Mouse (Mus musculus): Measurements from ENCODE around the gene Exosc1. TPM values are rescaled to one million over a fixed set of nuclear protein-coding genes. Genes with fewer than 3 reads are reported as not detected.

Exosc1 gene
- 46.5 and 47.1 TPM in 2 replicates for polyA plus RNA-seq (2015; fragmentation: Nextera tagmentation; extraction: Ambion mirVana)

DNA sequence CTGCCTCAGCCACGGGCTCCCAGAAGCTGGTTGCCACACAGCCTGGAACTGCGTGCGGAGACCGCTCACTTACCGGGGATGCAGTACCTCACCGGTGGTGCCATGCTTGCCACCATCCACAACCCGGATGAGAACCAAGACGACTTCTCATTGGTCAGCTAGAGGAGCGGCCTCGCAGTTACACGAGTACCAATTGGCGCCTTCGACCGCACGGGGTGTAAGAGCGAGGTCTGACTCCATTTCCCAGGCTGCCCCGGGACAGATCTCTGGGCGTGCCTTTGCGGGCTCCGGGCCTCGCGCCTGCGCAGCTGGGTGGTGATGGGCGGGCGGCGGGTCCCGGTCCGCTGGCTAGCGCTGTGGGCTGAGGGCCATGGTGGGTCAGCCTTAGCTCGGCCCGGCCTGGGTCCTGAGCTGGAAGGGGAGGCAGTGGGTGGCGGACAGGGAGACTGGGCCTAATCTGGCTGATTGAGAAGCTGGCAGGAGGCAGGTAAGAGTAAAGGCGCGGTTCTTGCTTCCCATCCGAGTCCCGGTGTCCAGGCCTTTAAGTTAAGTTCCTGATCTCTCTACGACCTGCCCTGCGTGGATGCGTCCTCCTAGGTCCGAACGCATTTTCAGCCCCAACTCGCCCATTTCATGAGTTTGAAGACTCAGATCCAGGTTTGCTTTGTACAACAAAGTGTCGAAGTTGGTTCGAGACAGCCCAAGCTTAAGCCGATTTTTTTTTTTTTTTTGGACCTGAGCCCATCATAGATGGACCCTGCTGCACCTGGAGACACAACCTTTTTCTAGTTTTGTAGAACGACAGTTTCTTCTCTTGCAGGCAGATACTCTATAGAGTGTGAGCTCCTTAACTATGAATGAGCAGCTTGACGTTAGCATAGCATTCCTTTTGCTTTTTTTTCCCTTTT is at the start of gene Exosc1, which contains the start of gene Zdhhc16:
Gene Exosc1, minus strand, starts transcription at position 245 of the 908 bp plus-strand sequence.
Gene Zdhhc16, plus strand, starts transcription at position 302 of the 908 bp plus-strand sequence.
- peak; percentile 98 for ATAC-seq (ENCODE audit: extremely low read depth, insufficient number of reproducible peaks, low FRiP score, low TSS enrichment)
- Histone ChIP-seq H3K9me3 (no peaks in the 10 kb centered on the region), H3K36me3 (peaks cover 53% of the 10 kb centered on the region), H3K27me3 (replicated peaks) (no peaks in the 10 kb centered on the region), H3K9ac (peak within 1 kb of the TSS; percentile 92), H3K4me3 (peak within 1 kb of the TSS; percentile 89), H3K4me2 (peak within 1 kb of the TSS; percentile 94), H3K4me1 (peaks cover 23% of the 10 kb centered on the region), H3K27ac (replicated peaks) (peak within 1 kb of the TSS; percentile 51; the same call in 1 of the 2 replicates)
- under 1% methylated on average over 47 of the region's 47 CpGs for WGBS

DNA sequence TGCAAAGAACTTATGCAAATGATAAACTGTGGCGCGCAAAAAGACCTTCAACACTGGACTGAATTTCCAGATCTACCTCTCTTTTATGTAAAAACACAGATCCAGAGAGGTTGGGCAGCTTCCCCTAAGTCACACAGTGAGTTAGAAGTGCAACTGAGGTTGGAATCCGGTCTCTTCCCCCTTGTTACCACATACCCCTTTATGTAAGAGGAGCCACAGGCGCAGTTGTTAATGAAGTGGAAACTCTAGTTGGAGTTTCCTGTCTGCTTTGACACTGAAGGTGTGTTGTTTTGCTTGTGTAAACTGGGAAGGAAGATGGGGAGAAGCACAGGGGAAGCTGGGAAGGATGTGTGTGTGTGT is 49.5 kb upstream of the Exosc1 start:
- H3K4me2 ChIP-seq: peak overlapping the region; percentile 85
- WGBS: 8% methylated on average over 4 of the region's 4 CpGs
- no peaks in the 10 kb centered on the region for H3K36me3 ChIP-seq
- no peak for ATAC-seq (ENCODE audit: extremely low read depth, insufficient number of reproducible peaks, low FRiP score, low TSS enrichment)
- peak overlapping the region; percentile 92 for H3K27ac ChIP-seq (replicated peaks)
- H3K9ac ChIP-seq: peak overlapping the region; percentile 96
- H3K27me3 ChIP-seq (replicated peaks): no peaks in the 10 kb centered on the region
- peaks cover 27% of the 10 kb centered on the region for H3K4me1 ChIP-seq
- peak overlapping the region; percentile 96 for H3K4me3 ChIP-seq
- no peaks in the 10 kb centered on the region for H3K9me3 ChIP-seq

DNA sequence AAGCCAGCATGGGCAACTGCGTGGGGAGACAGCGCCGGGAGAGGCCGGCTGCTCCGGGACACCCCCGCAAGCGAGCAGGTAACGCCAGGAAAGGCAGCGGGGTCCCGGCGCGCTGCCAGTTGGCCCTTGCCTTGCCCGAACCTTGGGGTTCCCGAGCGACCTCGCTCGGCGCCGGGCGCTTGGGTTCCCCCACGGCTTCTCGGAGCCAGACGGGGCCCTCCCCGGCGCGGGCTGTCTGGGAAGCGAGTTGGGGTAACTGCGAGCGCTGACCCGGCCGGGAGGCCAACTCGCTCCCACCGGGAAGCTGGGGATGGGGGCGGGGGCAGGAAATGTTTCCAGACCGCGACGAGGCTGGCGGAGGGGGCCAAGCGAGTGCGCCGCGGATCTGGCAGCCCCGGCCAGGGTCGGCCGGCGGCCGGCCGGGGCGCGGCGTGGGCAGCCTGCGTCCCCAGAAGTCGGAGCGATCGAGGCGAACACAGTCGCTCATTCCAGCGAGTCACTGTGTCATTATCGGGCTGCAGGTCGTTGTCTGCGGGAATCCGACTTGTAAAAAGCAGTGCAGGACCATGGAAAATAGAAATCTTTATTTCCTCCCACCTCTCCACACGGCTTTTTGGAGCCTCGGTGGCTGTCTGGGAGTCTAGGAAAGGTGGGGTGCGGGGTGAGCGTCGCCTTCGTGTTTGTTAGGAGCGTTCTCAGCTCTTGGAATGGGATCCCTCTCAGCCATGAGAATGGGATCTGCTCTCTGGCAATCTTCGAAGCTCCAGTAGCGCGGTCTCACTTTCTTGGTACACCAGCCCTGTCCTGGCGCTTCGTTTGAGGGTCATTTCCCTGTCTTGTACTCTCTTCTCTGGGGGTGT is 48.9 kb upstream of the Exosc1 start:
- Histone ChIP-seq H3K36me3 (no peaks in the 10 kb centered on the region), H3K27ac (replicated peaks) (peak overlapping the region; percentile 92), H3K4me1 (peaks cover 29% of the 10 kb centered on the region), H3K27me3 (replicated peaks) (no peaks in the 10 kb centered on the region), H3K4me2 (peak overlapping the region; percentile 85), H3K4me3 (peak overlapping the region; percentile 96), H3K9ac (peak overlapping the region; percentile 96), H3K9me3 (no peaks in the 10 kb centered on the region)
- under 1% methylated on average over 74 of the region's 74 CpGs for WGBS
- no peak for ATAC-seq (ENCODE audit: extremely low read depth, insufficient number of reproducible peaks, low FRiP score, low TSS enrichment)

DNA sequence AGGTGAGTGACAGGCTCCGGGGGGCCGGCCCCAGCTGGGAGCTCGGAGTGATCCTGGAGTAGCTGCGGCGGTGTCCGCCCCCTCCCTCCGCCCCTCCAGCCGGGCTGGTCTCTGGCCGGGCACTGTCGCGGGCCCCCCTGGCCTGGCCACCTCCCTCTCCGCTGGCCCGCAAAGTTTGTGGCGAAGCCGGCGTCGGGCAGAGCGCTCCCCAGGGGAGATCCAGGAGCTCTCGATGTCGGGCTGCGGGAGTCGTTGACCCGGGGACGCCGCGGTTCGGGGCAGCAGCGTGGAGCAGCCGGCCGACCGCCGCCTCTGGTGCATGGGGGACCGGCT is 48.3 kb upstream of the Exosc1 start, which contains the start of gene Ubtd1:
Gene Ubtd1, plus strand, starts transcription at position 169 of the 333 bp plus-strand sequence.
- Histone ChIP-seq H3K36me3 (no peaks in the 10 kb centered on the region), H3K9me3 (no peaks in the 10 kb centered on the region), H3K4me1 (peaks cover 29% of the 10 kb centered on the region), H3K4me2 (peak within 1 kb of the TSS; percentile 85), H3K27me3 (replicated peaks) (no peaks in the 10 kb centered on the region), H3K9ac (peak within 1 kb of the TSS; percentile 96), H3K27ac (replicated peaks) (peak within 1 kb of the TSS; percentile 92), H3K4me3 (peak within 1 kb of the TSS; percentile 96)
- WGBS: under 1% methylated on average over 33 of the region's 33 CpGs
- ATAC-seq (ENCODE audit: extremely low read depth, insufficient number of reproducible peaks, low FRiP score, low TSS enrichment): no peak

DNA sequence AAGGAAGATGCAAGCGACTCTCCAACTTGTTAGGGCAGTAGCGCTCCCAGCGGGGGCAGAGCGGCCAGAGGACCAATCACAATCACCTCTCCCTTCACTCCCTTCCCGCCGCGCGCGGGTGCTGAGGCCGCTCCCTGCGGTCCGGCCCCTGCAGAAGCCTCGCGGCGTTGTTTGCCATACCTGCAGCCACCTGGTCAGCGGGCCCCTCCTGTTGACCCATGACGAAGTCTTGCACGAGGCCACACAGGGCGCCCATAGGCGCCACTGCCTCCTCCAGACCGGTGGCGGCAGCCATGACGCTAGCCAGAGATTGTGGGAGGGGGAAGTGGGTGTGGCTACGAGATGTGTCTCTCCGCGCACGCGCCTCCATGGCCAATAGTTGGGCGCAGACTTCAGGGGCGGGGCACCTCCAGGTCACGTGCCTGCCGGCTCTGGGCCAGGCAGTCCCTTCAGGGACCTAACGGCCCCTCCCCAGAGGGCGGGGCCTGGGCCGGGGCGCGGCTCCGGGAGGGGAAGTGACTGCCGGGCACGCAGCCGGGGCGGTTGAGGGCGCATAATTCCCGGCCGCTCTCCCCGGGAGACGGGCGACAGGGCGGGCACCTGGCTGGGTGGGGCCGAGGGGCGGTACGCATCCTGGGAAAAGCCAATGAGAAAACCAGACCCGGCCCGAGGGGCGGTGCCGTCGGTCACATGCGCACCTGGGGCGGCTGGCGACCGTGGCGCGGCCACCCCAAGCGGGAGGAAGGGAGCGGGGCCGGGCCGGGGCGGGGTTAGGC is 47.8 kb upstream of the Exosc1 start, which contains the start of gene Mms19:
Gene Mms19, minus strand, starts transcription at position 339 of the 776 bp plus-strand sequence.
- peak within 1 kb of the TSS; percentile 96 for H3K4me3 ChIP-seq
- H3K36me3 ChIP-seq: no peaks in the 10 kb centered on the region
- no peaks in the 10 kb centered on the region for H3K9me3 ChIP-seq
- peak; percentile 93 for ATAC-seq (ENCODE audit: extremely low read depth, insufficient number of reproducible peaks, low FRiP score, low TSS enrichment)
- H3K27ac ChIP-seq (replicated peaks): peak within 1 kb of the TSS; percentile 92
- no peaks in the 10 kb centered on the region for H3K27me3 ChIP-seq (replicated peaks)
- H3K9ac ChIP-seq: peak within 1 kb of the TSS; percentile 96
- peaks cover 29% of the 10 kb centered on the region for H3K4me1 ChIP-seq
- H3K4me2 ChIP-seq: peak within 1 kb of the TSS; percentile 85
- WGBS: under 1% methylated on average over 60 of the region's 68 CpGs

DNA sequence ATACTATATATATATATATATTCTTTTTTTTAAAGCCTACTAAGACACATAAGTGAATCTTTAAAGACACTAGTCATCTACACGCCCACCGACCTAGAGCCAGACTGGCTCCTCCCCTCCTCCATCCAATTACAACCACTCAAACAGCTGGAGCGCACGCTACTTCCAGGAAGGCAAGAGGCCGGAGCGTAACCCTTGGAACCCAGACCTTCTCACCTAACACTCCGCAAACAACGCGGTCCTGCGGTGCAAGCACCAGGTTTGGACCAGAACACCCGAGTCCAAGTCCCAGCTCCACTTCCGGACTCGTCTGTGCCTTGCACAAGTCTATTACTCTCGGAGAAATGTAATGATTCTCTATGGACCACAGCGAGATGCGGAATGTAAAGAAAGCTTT is 47.2 kb upstream of the Exosc1 start:
- WGBS: under 1% methylated on average over 16 of the region's 16 CpGs
- no peak for ATAC-seq (ENCODE audit: extremely low read depth, insufficient number of reproducible peaks, low FRiP score, low TSS enrichment)
- H3K27me3 ChIP-seq (replicated peaks): no peaks in the 10 kb centered on the region
- peak overlapping the region; percentile 82 for H3K4me2 ChIP-seq
- no peaks in the 10 kb centered on the region for H3K36me3 ChIP-seq
- peak overlapping the region; percentile 92 for H3K27ac ChIP-seq (replicated peaks)
- peaks cover 29% of the 10 kb centered on the region for H3K4me1 ChIP-seq
- H3K9me3 ChIP-seq: no peaks in the 10 kb centered on the region
- peak overlapping the region; percentile 86 for H3K9ac ChIP-seq
- peak overlapping the region; percentile 96 for H3K4me3 ChIP-seq

DNA sequence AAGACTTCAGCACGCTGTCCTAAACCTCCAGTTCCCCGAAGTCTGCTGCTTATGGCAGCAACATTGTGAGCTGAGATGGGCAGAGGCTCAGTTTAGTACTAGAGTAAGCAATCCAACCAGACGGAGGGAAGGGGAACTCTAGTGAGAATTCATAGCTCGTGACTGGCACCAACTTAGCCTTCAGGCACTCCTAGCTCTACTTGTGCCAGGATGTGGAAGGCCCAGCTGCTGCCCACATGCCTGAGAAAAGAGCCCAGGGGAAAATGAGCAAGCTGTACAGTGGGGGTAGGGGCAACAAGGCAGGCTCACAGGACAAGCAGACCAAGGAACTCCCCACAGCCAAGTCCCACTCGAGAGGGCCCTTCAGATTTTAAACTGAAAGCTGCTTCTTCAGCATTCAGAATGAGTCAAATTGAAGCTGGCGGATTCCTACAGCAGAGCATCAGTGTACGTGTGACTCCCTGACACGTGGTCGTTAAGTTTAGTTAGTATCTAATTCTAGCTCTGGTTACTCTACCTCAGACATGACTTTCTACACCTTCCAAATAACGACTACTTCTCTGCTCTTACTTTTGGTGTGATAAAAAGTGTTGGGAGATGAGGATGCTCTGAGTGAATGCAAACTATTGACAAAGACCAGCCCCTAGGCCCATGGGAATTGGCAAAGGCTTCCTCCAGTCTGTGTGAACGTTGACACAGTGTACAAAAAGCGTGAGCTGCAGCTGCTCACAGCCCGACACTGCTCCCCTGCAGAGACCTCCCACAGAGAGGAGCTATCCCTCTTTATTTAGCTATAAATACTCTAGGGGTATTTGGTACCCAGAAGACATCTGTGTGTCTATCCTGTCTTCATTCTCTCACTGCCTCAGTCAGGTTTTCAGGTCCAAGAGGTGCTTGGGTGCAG is 40.9 kb upstream of the Exosc1 start:
- H3K9ac ChIP-seq: no peak overlapping the region
- H3K4me2 ChIP-seq: no peak overlapping the region
- WGBS: 62% methylated on average over 13 of the region's 13 CpGs
- no peaks in the 10 kb centered on the region for H3K27me3 ChIP-seq (replicated peaks)
- H3K27ac ChIP-seq (replicated peaks): no peak overlapping the region
- H3K9me3 ChIP-seq: no peaks in the 10 kb centered on the region
- H3K36me3 ChIP-seq: peaks cover 8% of the 10 kb centered on the region
- H3K4me3 ChIP-seq: no peak overlapping the region
- H3K4me1 ChIP-seq: peaks cover 10% of the 10 kb centered on the region; the same call in 1 of the 2 replicates
- no peak for ATAC-seq (ENCODE audit: extremely low read depth, insufficient number of reproducible peaks, low FRiP score, low TSS enrichment)

DNA sequence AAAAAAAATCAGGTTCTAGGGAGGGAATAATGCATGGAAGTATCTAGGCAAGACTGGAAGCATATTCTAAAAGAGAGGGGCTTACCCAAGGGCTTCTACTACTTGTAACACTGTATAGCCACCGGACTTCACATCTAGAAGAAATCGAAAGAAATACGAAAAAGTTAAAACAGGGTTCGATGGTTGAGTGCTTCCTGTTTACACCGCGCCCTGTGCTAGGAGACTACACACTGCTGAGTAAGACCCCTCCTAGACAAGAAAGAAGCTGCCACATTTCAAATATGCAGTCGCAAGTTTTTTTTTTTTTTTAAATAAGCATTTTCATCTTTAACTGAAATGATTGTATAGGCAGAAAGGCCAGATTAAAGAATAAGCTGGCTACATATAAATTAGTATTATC is 36.4 kb upstream of the Exosc1 start:
- ATAC-seq (ENCODE audit: extremely low read depth, insufficient number of reproducible peaks, low FRiP score, low TSS enrichment): no peak
- Histone ChIP-seq H3K27me3 (replicated peaks) (no peaks in the 10 kb centered on the region), H3K4me2 (no peak overlapping the region), H3K9ac (no peak overlapping the region), H3K9me3 (no peaks in the 10 kb centered on the region), H3K4me1 (peaks cover 5% of the 10 kb centered on the region; the same call in 1 of the 2 replicates), H3K27ac (replicated peaks) (no peak overlapping the region), H3K4me3 (no peak overlapping the region), H3K36me3 (peaks cover 49% of the 10 kb centered on the region)
- WGBS: 88% methylated on average over 7 of the region's 7 CpGs

DNA sequence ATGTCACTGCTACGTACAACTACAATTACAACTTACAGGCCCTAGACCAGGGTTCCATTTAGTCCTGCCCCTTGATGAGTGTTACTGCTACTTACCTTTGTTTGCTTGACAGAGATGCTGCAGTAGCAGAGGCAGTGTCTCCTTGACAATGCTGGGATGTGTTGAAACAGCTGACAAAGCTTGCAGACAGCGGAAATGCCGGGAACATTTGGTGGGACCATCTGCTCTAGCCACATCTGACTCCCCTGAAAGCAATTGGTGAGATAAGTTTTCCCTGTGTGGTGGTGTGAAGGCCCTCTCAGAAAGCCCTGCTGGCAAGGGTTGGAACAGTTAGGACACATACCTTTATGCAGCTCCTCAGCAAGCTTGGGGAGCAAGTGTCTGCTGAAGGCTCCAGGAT is 20.4 kb upstream of the Exosc1 start:
- WGBS: 83% methylated on average over 3 of the region's 3 CpGs
- no peaks in the 10 kb centered on the region for H3K9me3 ChIP-seq
- H3K27me3 ChIP-seq (replicated peaks): no peaks in the 10 kb centered on the region
- no peak overlapping the region for H3K4me3 ChIP-seq
- H3K9ac ChIP-seq: no peak overlapping the region
- H3K27ac ChIP-seq (replicated peaks): no peak overlapping the region
- peaks cover 99% of the 10 kb centered on the region for H3K36me3 ChIP-seq
- no peak for ATAC-seq (ENCODE audit: extremely low read depth, insufficient number of reproducible peaks, low FRiP score, low TSS enrichment)
- no peak overlapping the region for H3K4me2 ChIP-seq
- no peaks in the 10 kb centered on the region for H3K4me1 ChIP-seq

DNA sequence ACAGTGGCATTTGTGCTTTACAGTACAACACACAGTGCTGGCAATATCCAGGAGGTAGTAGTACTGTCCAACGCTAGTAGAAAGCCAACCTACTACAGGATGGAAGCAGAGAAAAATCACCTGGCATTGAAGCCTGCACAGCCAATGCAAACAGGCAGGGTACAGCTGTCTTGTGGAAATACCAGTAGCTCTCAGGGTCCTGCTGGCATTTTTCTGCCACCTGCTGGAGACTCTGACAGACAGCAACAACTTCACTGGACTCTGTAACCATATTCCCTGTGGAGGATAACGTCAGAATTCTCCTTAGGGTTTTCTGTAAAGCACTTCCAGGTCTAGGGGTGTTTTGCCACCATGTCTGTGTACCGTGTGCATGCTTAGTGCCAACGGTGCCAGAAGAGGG is 19.1 kb upstream of the Exosc1 start:
- H3K9ac ChIP-seq: no peak overlapping the region
- peaks cover 99% of the 10 kb centered on the region for H3K36me3 ChIP-seq
- H3K27ac ChIP-seq (replicated peaks): no peak overlapping the region
- H3K4me3 ChIP-seq: no peak overlapping the region
- no peak for ATAC-seq (ENCODE audit: extremely low read depth, insufficient number of reproducible peaks, low FRiP score, low TSS enrichment)
- H3K9me3 ChIP-seq: no peaks in the 10 kb centered on the region
- no peaks in the 10 kb centered on the region for H3K27me3 ChIP-seq (replicated peaks)
- 76% methylated on average over 4 of the region's 4 CpGs for WGBS
- no peaks in the 10 kb centered on the region for H3K4me1 ChIP-seq
- H3K4me2 ChIP-seq: no peak overlapping the region

All from heart, embryonic 13.5 days (tissue).